Mouse (Mus musculus) liver, adult 2 months (tissue): Measurements from ENCODE around the gene Rasgrf1.

Source experiments
- CTCF ChIP-seq: fragments of 200-500 bp; IDR thresholded peaks from 2 replicates; pipeline ENCODE4 v1.5.1; 2011; ENCODE audit warnings: low read depth, low read length, control low read depth
- POLR2A ChIP-seq: fragments of 200-500 bp; IDR thresholded peaks from 2 replicates; pipeline ENCODE4 v1.6.1; 2011; ENCODE audit warnings: low read length, control low read depth; ENCODE audit not compliant: insufficient read depth; ENCODE audit errors: extremely low read depth

DNA sequence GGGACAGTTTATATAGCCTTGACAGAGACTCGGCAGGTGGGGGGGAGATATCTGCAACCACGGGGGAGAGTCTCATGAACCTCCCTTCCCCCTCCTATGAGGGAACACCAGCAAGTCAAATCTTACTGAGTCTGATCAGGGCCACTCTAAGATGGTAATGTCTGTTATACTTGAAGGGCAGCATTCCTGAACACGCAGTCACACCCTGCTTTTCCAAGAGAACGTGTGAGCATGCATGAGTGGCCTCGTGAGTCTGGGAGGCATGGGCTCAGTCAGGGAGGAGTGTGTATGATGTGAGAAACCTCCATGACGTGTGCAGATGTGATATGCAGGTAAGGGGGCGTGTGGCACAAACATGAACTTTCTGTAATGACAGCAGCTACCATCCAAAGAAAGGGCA is 159.8 kb downstream of the Rasgrf1 start:
- TF ChIP-seq CTCF (no peak), POLR2A (no peak)
